Mouse (Mus musculus) limb, embryonic 14.5 days (tissue): ENCODE measurements around the gene Sds. TPM values are rescaled to one million over a fixed set of nuclear protein-coding genes. Genes with fewer than 3 reads are reported as not detected.
A peak's percentile ranks its signal among the peaks of the same experiment; 100 is the strongest.
"Not testable (repeated sequence)": the region's sequence is repeated elsewhere in the genome, so short reads cannot be mapped to it uniquely, and the experiment has no call there.

Experiments used
- ATAC-seq: fragments of 200-750 bp; cut with Nextera tagmentation; 2 replicates; pipeline ENCODE4 v1.8.0; 2017; ENCODE audit warnings: low read depth, moderate number of reproducible peaks, moderate TSS enrichment; ENCODE audit not compliant: low FRiP score
- DNase-seq: peaks from one replicate; pipeline ENCODE4 v3.0.0-alpha.2; 2015; ENCODE audit warnings: low spot score
- H3K27ac ChIP-seq: fragments of 300-500 bp; sonication (generic); replicated peaks from 2 replicates; pipeline ENCODE4 v1.5.1; 2014; ENCODE audit warnings: low read depth, mild to moderate bottlenecking, low read length, moderate library complexity, mixed read lengths
- H3K27me3 ChIP-seq: fragments of 300-500 bp; sonication (generic); 2 replicates; pipeline ENCODE4 v1.6.1; 2014; ENCODE audit warnings: low read length, mixed read lengths; ENCODE audit not compliant: control insufficient read depth, insufficient read depth
- H3K36me3 ChIP-seq: fragments of 300-500 bp; sonication (generic); 2 replicates; pipeline ENCODE4 v1.6.1; 2014; ENCODE audit warnings: mild to moderate bottlenecking, low read length, moderate library complexity, mixed read lengths; ENCODE audit not compliant: control insufficient read depth, insufficient read depth
- H3K4me1 ChIP-seq: fragments of 300-500 bp; sonication (generic); 2 replicates; pipeline ENCODE4 v1.6.1; 2014; ENCODE audit warnings: antibody characterized with exemption, low read length, mixed read lengths; ENCODE audit not compliant: control insufficient read depth, insufficient read depth
- H3K4me2 ChIP-seq: fragments of 300-500 bp; sonication (generic); replicated peaks from 2 replicates; pipeline ENCODE4 v1.6.1; 2014; ENCODE audit warnings: low read depth, mild to moderate bottlenecking, low read length, moderate library complexity; ENCODE audit not compliant: severe bottlenecking
- H3K4me3 ChIP-seq: fragments of 300-500 bp; sonication (generic); replicated peaks from 2 replicates; pipeline ENCODE4 v1.5.1; 2014; ENCODE audit warnings: low read length
- H3K9ac ChIP-seq: fragments of 300-500 bp; sonication (generic); 2 replicates; pipeline ENCODE4 v1.6.1; 2014; ENCODE audit warnings: mild to moderate bottlenecking, low read depth, low read length, moderate library complexity; ENCODE audit not compliant: severe bottlenecking
- H3K9me3 ChIP-seq: fragments of 300-500 bp; sonication (generic); 2 replicates; pipeline ENCODE4 v1.6.1; 2016; ENCODE audit warnings: low read length; ENCODE audit not compliant: control insufficient read depth
- POLR2A ChIP-seq: fragments of 200-500 bp; IDR thresholded peaks from 2 replicates; pipeline ENCODE4 v1.8.0; 2012; ENCODE audit warnings: inconsistent platforms, mild to moderate bottlenecking, moderate library complexity, borderline replicate concordance; ENCODE audit not compliant: insufficient read depth, insufficient read length; ENCODE audit errors: extremely low read depth
- WGBS: fragments of 180-500 bp; shearing (Covaris S2); extraction: QIAGEN DNeasy Blood & Tissue Kit; methylation state at CpG from one replicate; pipeline ENCODE4 v1.1.7; 2014; 5-methylcytosine and 5-hydroxymethylcytosine counted together
- polyA plus RNA-seq, 2 experiments: library from polyadenylated mRNA; depleted of rRNA in 1 of 2; stranded (reverse) in 1 of 2; unstranded in 1 of 2; fragments of >200 nt; fragmentation: Nextera tagmentation in 1 of 2; extraction: Ambion mirVana in 1 of 2; gene quantifications; 2 replicates each; pipeline versions ENCODE4 v1.2.1 to v1.2.3; 2012 to 2014

Gene Sds
- polyA plus RNA-seq, 2 experiments, result 0.10 TPM; not detected in 1

- 82% methylated on average over 13 of the region's 13 CpGs for WGBS
Measured at GRCm38 (mm10) chr5:120495703-120496226, 19.4 kb downstream of the Sds start.

GRCm38 (mm10) chr5:120497071-120497470 lies 20.7 kb downstream of the Sds start:
- DNase-seq (no peak), ATAC-seq (no peak)
- no peak overlapping the region for H3K4me2 ChIP-seq
- no peak for TF ChIP-seq POLR2A
- no peak overlapping the region for H3K27ac ChIP-seq
- WGBS, result 93% methylated on average over 3 of the region's 3 CpGs
- no peak overlapping the region for H3K9ac ChIP-seq
- no peaks in the 10 kb centered on the region for H3K27me3 ChIP-seq
- H3K9me3 ChIP-seq, result no peaks in the 10 kb centered on the region
- no peak overlapping the region for H3K4me3 ChIP-seq
- H3K4me1 ChIP-seq, result peaks cover 1% of the 10 kb centered on the region
- H3K36me3 ChIP-seq, result peaks cover 14% of the 10 kb centered on the region; the same call in 1 of the 2 replicates

More at GRCm38 (mm10) chr5:120495703-120496226, 19.4 kb downstream of the Sds start:
- no peak overlapping the region for H3K27ac ChIP-seq
- ATAC-seq (no peak), DNase-seq (no peak)
- no peaks in the 10 kb centered on the region for H3K27me3 ChIP-seq
- H3K36me3 ChIP-seq, result peaks cover 18% of the 10 kb centered on the region; the same call in 1 of the 2 replicates
- no peak overlapping the region for H3K4me3 ChIP-seq
- H3K4me1 ChIP-seq, result no peaks in the 10 kb centered on the region
- H3K9ac ChIP-seq, result no peak overlapping the region
- no peak overlapping the region for H3K4me2 ChIP-seq
- H3K9me3 ChIP-seq, result no peaks in the 10 kb centered on the region
- TF ChIP-seq POLR2A, result no peak

DNA sequence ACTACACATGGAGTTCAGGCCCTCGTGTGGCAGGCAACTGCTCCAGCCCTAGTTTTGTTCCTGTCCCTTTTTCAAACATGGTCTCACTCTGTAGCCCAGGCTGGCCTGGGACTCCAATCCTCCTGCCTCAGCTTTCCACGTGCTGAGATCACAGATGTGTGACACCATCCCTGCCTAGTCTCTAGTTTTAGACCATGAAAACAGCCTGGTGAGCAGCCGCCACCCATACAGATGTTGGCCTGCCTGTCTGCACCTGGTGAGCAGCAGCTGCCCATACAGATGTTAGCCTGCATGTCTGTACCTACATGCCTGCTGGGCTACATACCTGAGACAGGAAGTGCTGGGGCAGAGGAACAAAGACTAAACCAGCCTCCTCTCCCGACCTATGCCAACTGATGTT lies 22.9 kb downstream of the Sds start:
- H3K4me2 ChIP-seq, result no peak overlapping the region
- TF ChIP-seq POLR2A, result no peak
- no peak overlapping the region for H3K9ac ChIP-seq
- H3K4me3 ChIP-seq, result no peak overlapping the region
- H3K4me1 ChIP-seq, result peaks cover 9% of the 10 kb centered on the region
- no peaks in the 10 kb centered on the region for H3K27me3 ChIP-seq
- no peaks in the 10 kb centered on the region for H3K9me3 ChIP-seq
- H3K36me3 ChIP-seq, result no peaks in the 10 kb centered on the region; the same call in 1 of the 2 replicates
- 79% methylated on average over 4 of the region's 4 CpGs for WGBS
- ATAC-seq, result no peak
- H3K27ac ChIP-seq, result no peak overlapping the region
- DNase-seq, result no peak

DNA sequence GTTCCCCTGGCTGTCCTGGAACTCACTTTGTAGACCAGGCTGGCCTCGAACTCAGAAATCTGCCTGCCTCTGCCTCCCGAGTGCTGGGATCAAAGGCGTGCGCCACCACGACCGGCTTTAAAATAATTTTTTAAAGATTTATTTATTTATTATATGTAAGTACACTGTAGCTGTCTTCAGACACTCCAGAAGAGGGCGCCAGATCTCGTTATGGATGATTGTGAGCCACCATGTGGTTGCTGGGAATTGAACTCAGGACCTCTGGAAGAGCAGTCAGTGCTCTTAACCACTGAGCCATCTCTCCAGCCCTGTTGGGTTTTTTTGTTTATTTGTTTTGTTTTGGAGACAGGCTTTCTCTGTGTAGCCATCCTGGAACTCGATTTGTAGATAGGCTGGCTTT lies 24.3 kb downstream of the Sds start:
- H3K36me3 ChIP-seq, H3K4me2 ChIP-seq, H3K9me3 ChIP-seq, H3K9ac ChIP-seq, H3K27ac ChIP-seq, ATAC-seq, H3K27me3 ChIP-seq, H3K4me3 ChIP-seq, DNase-seq: not testable (repeated sequence)
- WGBS, result 88% methylated on average over 9 of the region's 9 CpGs
- H3K4me1 ChIP-seq, result peaks cover 12% of the 10 kb centered on the region

DNA sequence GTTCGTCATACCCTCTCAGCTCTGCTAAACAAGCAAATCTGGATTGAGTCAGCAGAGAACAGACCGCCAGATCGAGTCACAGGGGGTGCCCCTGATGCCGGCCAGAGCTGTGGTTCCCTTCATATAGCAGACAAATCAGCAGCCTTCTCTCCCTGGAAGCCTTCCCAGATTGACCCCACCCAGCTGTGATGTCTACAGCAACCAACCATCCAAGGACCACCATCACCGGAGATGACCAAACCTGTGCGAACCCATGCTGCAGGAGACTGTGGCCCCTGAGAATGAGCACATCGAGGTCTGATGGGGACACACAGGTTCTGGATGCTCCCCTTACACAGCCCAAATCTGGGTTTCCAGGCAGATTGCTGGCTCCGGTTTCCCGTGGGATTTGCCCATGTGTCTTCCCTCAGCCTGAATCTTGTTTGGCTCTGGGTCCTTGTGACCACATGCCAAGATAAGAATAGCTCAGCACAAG lies 25.9 kb downstream of the Sds start:
- no peaks in the 10 kb centered on the region for H3K9me3 ChIP-seq
- no peak for ATAC-seq
- DNase-seq, result no peak
- WGBS, result 62% methylated on average over 9 of the region's 9 CpGs
- no peaks in the 10 kb centered on the region for H3K27me3 ChIP-seq
- H3K4me1 ChIP-seq, result peaks cover 12% of the 10 kb centered on the region
- no peak overlapping the region for H3K27ac ChIP-seq
- H3K4me2 ChIP-seq, result peak overlapping the region; percentile 94
- no peak for TF ChIP-seq POLR2A
- H3K36me3 ChIP-seq, result no peaks in the 10 kb centered on the region; the same call in 1 of the 2 replicates
- H3K4me3 ChIP-seq, result peak overlapping the region; percentile 89
- peak overlapping the region; percentile 80 for H3K9ac ChIP-seq

GRCm38 (mm10) chr5:120502675-120503143 lies 26.4 kb downstream of the Sds start:
- Histone ChIP-seq H3K27ac (no peak overlapping the region), H3K4me3 (peak overlapping the region; percentile 89), H3K9ac (peak overlapping the region; percentile 80), H3K9me3 (no peaks in the 10 kb centered on the region), H3K27me3 (no peaks in the 10 kb centered on the region), H3K36me3 (no peaks in the 10 kb centered on the region; the same call in 1 of the 2 replicates), H3K4me2 (peak overlapping the region; percentile 94), H3K4me1 (peaks cover 12% of the 10 kb centered on the region)
- no peak for TF ChIP-seq POLR2A
- no peak for ATAC-seq
- no peak for DNase-seq
- 10% methylated on average over 10 of the region's 12 CpGs for WGBS
